In genomic region chr19:8954171-8954570, GRCm38 (mm10) we compare ENCODE assay signal across 8 mouse cellular contexts. TPM values are rescaled to one million over a fixed set of nuclear protein-coding genes. Genes with fewer than 3 reads are reported as not detected.
DNase-seq lines count a peak whose midpoint lies in the region; ATAC-seq and TF ChIP-seq lines count a peak whose summit lies in the region.

No protein-coding gene starts in this region.

- H3K4me3 ChIP-seq in cerebellum, adult 2 months (replicated peaks; ENCODE audit: insufficient read depth, low read depth, low read length): peak overlapping the region; percentile 69
- peak overlapping the region; percentile 91 for H3K4me3 ChIP-seq in spleen, adult 2 months (ENCODE audit: extremely low read depth, insufficient read depth, insufficient read length)
- H3K4me3 ChIP-seq in limb, embryonic 13.5 days: peak overlapping the region; percentile 85
- H3K4me3 ChIP-seq in stomach, embryonic 15.5 days (replicated peaks): peak overlapping the region; percentile 92

- 6% methylated on average over 9 of the region's 9 CpGs for WGBS in cerebellum, adult 2 months
- WGBS in spleen, adult 2 months: 1% methylated on average over 9 of the region's 9 CpGs
- WGBS in limb, embryonic 13.5 days: 9% methylated on average over 9 of the region's 9 CpGs
- WGBS in stomach, embryonic 15.5 days: 10% methylated on average over 9 of the region's 9 CpGs

- no peak overlapping the region for H3K27ac ChIP-seq in cerebellum, adult 2 months (ENCODE audit: insufficient read depth, low read length)
- peak overlapping the region; percentile 14; the same call in 1 of the 2 replicates for H3K27ac ChIP-seq in spleen, adult 2 months (ENCODE audit: insufficient read depth, low read length)
- H3K27ac ChIP-seq in limb, embryonic 13.5 days: peak overlapping the region; percentile 70
- H3K27ac ChIP-seq in stomach, embryonic 15.5 days: peak overlapping the region; percentile 82

- no peak for TF ChIP-seq POLR2A in cerebellum, adult 2 months (IDR thresholded peaks at IDR 0.05; ENCODE audit: borderline replicate concordance, insufficient read depth, low read length)
- no peak for TF ChIP-seq POLR2A in spleen, adult 2 months (IDR thresholded peaks at IDR 0.05; ENCODE audit: low read depth, low read length)

- DNase-seq in cerebellum, adult 2 months: no peak
- no peak for DNase-seq in cerebellum, postnatal 25 days
- no peak for DNase-seq in spleen, adult 2 months (ENCODE audit: low read depth in 1 of 2, low spot score in 2 of 2)
- no peak for DNase-seq in spleen, postnatal 14 days (ENCODE audit: low spot score in 2 of 2)
- DNase-seq in urinary bladder, postnatal 10 days (ENCODE audit: low spot score): no peak

- peak overlapping the region; percentile 77 for H3K9ac ChIP-seq in limb, embryonic 13.5 days
- H3K9ac ChIP-seq in stomach, embryonic 15.5 days: peak overlapping the region; percentile 77

- H3K9me3 ChIP-seq in limb, embryonic 13.5 days: no peaks in the 10 kb centered on the region
- H3K9me3 ChIP-seq in stomach, embryonic 15.5 days: no peaks in the 10 kb centered on the region

- H3K27me3 ChIP-seq in cerebellum, adult 2 months (ENCODE audit: control insufficient read depth, insufficient read depth, low read length): no peaks in the 10 kb centered on the region
- no peaks in the 10 kb centered on the region for H3K27me3 ChIP-seq in spleen, adult 2 months (ENCODE audit: control insufficient read depth, insufficient read depth, low read length)
- no peaks in the 10 kb centered on the region for H3K27me3 ChIP-seq in limb, embryonic 13.5 days
- no peaks in the 10 kb centered on the region for H3K27me3 ChIP-seq in stomach, embryonic 15.5 days (replicated peaks)

- peaks cover 4% of the 10 kb centered on the region; the same call in 1 of the 2 replicates for H3K4me1 ChIP-seq in cerebellum, adult 2 months (ENCODE audit: control insufficient read depth, insufficient read depth, low read length)
- peaks cover 7% of the 10 kb centered on the region; the same call in 1 of the 2 replicates for H3K4me1 ChIP-seq in spleen, adult 2 months (ENCODE audit: control insufficient read depth, insufficient read depth, insufficient read length)
- H3K4me1 ChIP-seq in limb, embryonic 13.5 days: peaks cover 26% of the 10 kb centered on the region
- peaks cover 16% of the 10 kb centered on the region; the same call in 1 of the 2 replicates for H3K4me1 ChIP-seq in stomach, embryonic 15.5 days

- peak overlapping the region; percentile 89 for H3K4me2 ChIP-seq in limb, embryonic 13.5 days (replicated peaks)
- H3K4me2 ChIP-seq in stomach, embryonic 15.5 days: peak overlapping the region; percentile 79

- no peak for ATAC-seq in limb, embryonic 13.5 days (ENCODE audit: low FRiP score, low read depth)
- ATAC-seq in stomach, embryonic 15.5 days (ENCODE audit: insufficient read depth, low FRiP score, low read depth): no peak
- no peak for ATAC-seq in megakaryocyte progenitor cell, adult 5-6 weeks (replicated peaks; ENCODE audit: poor library complexity)

- H3K36me3 ChIP-seq in spleen, adult 2 months (ENCODE audit: control insufficient read depth, insufficient read depth, low read length): peaks cover 22% of the 10 kb centered on the region
- peaks cover 68% of the 10 kb centered on the region for H3K36me3 ChIP-seq in limb, embryonic 13.5 days
- H3K36me3 ChIP-seq in stomach, embryonic 15.5 days: peaks cover 31% of the 10 kb centered on the region

- no peak for TF ChIP-seq CTCF in cerebellum, adult 2 months (IDR thresholded peaks at IDR 0.05; ENCODE audit: borderline replicate concordance, insufficient read depth, low read depth, low read length)
- no peak for TF ChIP-seq CTCF in spleen, adult 2 months (IDR thresholded peaks at IDR 0.05; ENCODE audit: extremely low read depth, insufficient read depth, insufficient read length, insufficient replicate concordance)

RNA-seq across cellular contexts. Expression of gene Tut1, which starts 0.5 kb away (rescaled TPM):
- polyA plus RNA-seq in cerebellum, adult 2 months (2012; rRNA removed): 20.5 and 20.8 TPM in 2 replicates
- polyA plus RNA-seq in spleen, adult 2 months (2012; rRNA removed): 18.3 and 22.3 TPM in 2 replicates
- polyA plus RNA-seq in limb, embryonic 13.5 days (2015; fragmentation: Nextera tagmentation; extraction: Ambion mirVana): 35.6 and 36.5 TPM in 2 replicates
- 29.1 and 31.8 TPM in 2 replicates for polyA plus RNA-seq in stomach, embryonic 15.5 days (2015; fragmentation: Nextera tagmentation; extraction: Ambion mirVana)
- 6.2 and 8.7 TPM in 2 replicates for total RNA-seq in megakaryocyte progenitor cell, adult 5-6 weeks (2015)
- total RNA-seq in megakaryocyte progenitor cell, adult 5-6 weeks (2017): 19.9 and 23.8 TPM in 2 replicates

RNA-seq across cellular contexts. Expression of gene Mta2, which starts 12.5 kb away (rescaled TPM):
- 30.9 and 33.9 TPM in 2 replicates for polyA plus RNA-seq in cerebellum, adult 2 months (2012; rRNA removed)
- polyA plus RNA-seq in spleen, adult 2 months (2012; rRNA removed): 35.0 and 37.7 TPM in 2 replicates
- polyA plus RNA-seq in limb, embryonic 13.5 days (2015; fragmentation: Nextera tagmentation; extraction: Ambion mirVana): 192 and 193 TPM in 2 replicates
- 132 and 142 TPM in 2 replicates for polyA plus RNA-seq in stomach, embryonic 15.5 days (2015; fragmentation: Nextera tagmentation; extraction: Ambion mirVana)
- total RNA-seq in megakaryocyte progenitor cell, adult 5-6 weeks (2015): 57.9 and 63.7 TPM in 2 replicates
- 124 and 138 TPM in 2 replicates for total RNA-seq in megakaryocyte progenitor cell, adult 5-6 weeks (2017)

RNA-seq across cellular contexts. Expression of gene Eef1g, which starts 12.7 kb away (rescaled TPM):
- polyA plus RNA-seq in cerebellum, adult 2 months (2012; rRNA removed): 263 and 281 TPM in 2 replicates
- 206 and 242 TPM in 2 replicates for polyA plus RNA-seq in spleen, adult 2 months (2012; rRNA removed)
- polyA plus RNA-seq in limb, embryonic 13.5 days (2015; fragmentation: Nextera tagmentation; extraction: Ambion mirVana): 508 and 512 TPM in 2 replicates
- polyA plus RNA-seq in stomach, embryonic 15.5 days (2015; fragmentation: Nextera tagmentation; extraction: Ambion mirVana): 383 and 461 TPM in 2 replicates
- 1,162 and 1,182 TPM in 2 replicates for total RNA-seq in megakaryocyte progenitor cell, adult 5-6 weeks (2015)
- 754 and 796 TPM in 2 replicates for total RNA-seq in megakaryocyte progenitor cell, adult 5-6 weeks (2017)

RNA-seq across cellular contexts. Expression of gene Eml3, which starts 24.8 kb away (rescaled TPM):
- polyA plus RNA-seq in cerebellum, adult 2 months (2012; rRNA removed): 40.2 and 45.0 TPM in 2 replicates
- 72.3 and 77.7 TPM in 2 replicates for polyA plus RNA-seq in spleen, adult 2 months (2012; rRNA removed)
- 36.9 and 37.2 TPM in 2 replicates for polyA plus RNA-seq in limb, embryonic 13.5 days (2015; fragmentation: Nextera tagmentation; extraction: Ambion mirVana)
- polyA plus RNA-seq in stomach, embryonic 15.5 days (2015; fragmentation: Nextera tagmentation; extraction: Ambion mirVana): 31.7 and 32.6 TPM in 2 replicates
- total RNA-seq in megakaryocyte progenitor cell, adult 5-6 weeks (2015): 12.0 and 14.9 TPM in 2 replicates
- 20.1 and 36.0 TPM in 2 replicates for total RNA-seq in megakaryocyte progenitor cell, adult 5-6 weeks (2017)

RNA-seq across cellular contexts. Expression of gene Rom1, which starts 25.0 kb away (rescaled TPM):
- 24.1 and 24.2 TPM in 2 replicates for polyA plus RNA-seq in cerebellum, adult 2 months (2012; rRNA removed)
- polyA plus RNA-seq in spleen, adult 2 months (2012; rRNA removed): 10.0 and 11.9 TPM in 2 replicates
- 3.2 and 3.7 TPM in 2 replicates for polyA plus RNA-seq in limb, embryonic 13.5 days (2015; fragmentation: Nextera tagmentation; extraction: Ambion mirVana)
- polyA plus RNA-seq in stomach, embryonic 15.5 days (2015; fragmentation: Nextera tagmentation; extraction: Ambion mirVana): 3.3 and 3.4 TPM in 2 replicates
- 0.59 and 1.5 TPM in 2 replicates for total RNA-seq in megakaryocyte progenitor cell, adult 5-6 weeks (2015)
- total RNA-seq in megakaryocyte progenitor cell, adult 5-6 weeks (2017): 0.54 and 0.88 TPM in 2 replicates
